Mouse (Mus musculus) thymus, adult 2 months (tissue): ENCODE measurements around the gene Kcnd2.

Source experiments
- CTCF ChIP-seq: fragments of 200-500 bp; IDR thresholded peaks from 2 replicates; pipeline ENCODE4 v1.5.1; 2012; ENCODE audit warnings: mild to moderate bottlenecking, control low read depth, low read length, moderate library complexity, borderline replicate concordance; ENCODE audit not compliant: control insufficient read depth, poor library complexity, insufficient read depth; ENCODE audit errors: extremely low read depth
- POLR2A ChIP-seq: fragments of 200-500 bp; IDR thresholded peaks from 2 replicates; pipeline ENCODE4 v1.6.1; 2012; ENCODE audit warnings: mild to moderate bottlenecking, low read length, control low read depth, moderate library complexity; ENCODE audit not compliant: control insufficient read depth, poor library complexity, insufficient read depth; ENCODE audit errors: extremely low read depth

- TF ChIP-seq POLR2A (no peak), CTCF (no peak)
Measured at GRCm38 (mm10) chr6:21277343-21277933, 62.1 kb downstream of the Kcnd2 start.
